Mouse (Mus musculus) lung, postnatal 4 days (tissue): ENCODE measurements around the gene Clstn1.
A peak's percentile ranks its signal among the peaks of the same experiment; 100 is the strongest.

Source experiments
- DNase-seq, 2 experiments: peaks; one replicate each; pipeline ENCODE4 v3.0.0; 2021

The Clstn1 gene

GRCm38 (mm10) chr4:149586044-149586782 is at the start of gene Clstn1:
TSS of gene Clstn1 (plus strand) at chr4:149586468.
- peak; percentile 75 to 83 for DNase-seq

DNA sequence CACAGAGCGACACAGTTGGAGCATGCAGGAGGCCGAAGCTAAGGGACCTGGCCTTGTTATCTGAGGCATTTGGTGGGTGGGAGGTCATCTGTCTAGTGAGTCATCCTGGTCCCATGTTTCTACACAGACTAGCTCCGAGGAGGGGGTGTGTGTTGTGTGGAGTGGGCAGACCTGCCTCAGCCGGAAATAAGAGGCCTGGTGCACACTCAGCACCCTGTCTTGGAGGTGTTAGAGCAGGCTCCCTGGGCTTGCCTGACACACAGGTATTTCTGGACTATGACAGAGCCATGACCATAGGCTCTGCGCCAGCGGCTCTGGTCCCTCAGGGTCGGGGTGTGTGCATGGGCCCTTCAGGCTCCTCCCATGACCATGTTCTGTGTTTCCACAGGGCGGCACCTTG is 46.8 kb upstream of the Clstn1 start:
- DNase-seq = no peak

DNA sequence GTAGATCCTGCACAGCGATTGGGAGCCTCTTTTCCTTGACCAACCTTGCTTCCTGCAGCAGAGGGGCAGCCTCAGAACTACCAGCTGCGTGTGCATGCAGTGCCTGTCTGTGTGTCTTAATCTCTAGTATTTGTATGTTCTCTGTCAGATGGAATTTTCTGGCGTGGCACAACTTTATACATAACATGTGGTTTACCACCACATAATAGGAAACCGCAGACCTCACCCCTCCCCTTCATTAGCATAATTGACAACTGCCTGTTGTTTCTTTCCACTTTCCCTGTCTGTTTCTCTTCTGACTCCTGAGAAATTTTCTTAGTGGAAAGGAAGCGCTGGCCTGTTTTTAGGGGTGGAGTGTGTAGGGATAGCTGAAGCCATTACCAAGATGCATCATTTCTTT is 44.3 kb upstream of the Clstn1 start:
- DNase-seq = no peak

DNA sequence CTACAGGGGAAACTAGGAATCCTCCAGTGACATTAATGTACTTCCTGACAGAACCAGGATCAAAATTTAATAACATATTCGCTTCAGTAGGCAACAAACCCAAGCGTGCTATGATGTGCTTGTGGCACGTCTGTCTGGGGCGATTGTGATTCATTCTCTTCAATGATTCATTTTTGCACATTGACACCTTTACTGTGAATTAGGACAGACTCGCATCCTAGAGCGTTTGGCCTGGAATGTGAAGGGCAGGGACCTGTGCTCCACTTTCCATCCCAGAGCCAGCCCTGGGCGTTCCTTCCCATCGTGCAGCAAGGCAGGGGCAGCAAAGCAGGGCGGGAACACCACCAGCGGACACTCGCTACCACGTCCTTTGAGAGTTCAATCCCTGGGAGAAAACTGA is 43.8 kb upstream of the Clstn1 start:
- DNase-seq = no peak

DNA sequence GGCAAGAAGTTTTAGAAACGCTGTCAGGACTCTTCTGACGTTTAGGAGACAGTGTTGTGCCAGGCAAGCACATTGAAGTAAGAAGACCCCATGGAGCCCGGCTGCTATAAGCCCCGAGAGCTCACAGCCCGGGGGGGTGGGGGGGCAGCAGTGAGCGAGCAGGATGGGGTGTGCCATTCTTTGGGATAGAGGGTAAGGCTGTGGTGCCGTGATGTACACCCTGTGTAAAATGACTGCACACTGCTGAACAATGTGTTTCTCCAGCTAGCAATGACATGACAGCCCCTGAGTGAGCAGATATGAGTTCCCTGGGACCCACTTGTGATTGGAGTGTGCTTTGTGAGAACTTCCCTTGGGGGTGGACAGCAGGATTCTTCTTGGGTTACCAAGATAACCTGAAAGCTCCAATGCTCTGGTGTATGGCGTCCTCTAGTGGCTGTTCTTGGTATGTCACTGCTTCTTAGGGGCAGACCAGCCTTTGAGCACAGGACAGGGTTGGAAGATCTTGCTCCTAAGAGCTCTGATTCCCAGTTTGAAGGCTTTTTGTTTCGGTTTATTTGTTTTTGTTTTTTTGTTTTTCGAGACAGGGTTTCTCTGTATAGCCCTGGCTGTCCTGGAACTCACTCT is 43.2 kb upstream of the Clstn1 start:
- peak; percentile 53 to 88 for DNase-seq

DNA sequence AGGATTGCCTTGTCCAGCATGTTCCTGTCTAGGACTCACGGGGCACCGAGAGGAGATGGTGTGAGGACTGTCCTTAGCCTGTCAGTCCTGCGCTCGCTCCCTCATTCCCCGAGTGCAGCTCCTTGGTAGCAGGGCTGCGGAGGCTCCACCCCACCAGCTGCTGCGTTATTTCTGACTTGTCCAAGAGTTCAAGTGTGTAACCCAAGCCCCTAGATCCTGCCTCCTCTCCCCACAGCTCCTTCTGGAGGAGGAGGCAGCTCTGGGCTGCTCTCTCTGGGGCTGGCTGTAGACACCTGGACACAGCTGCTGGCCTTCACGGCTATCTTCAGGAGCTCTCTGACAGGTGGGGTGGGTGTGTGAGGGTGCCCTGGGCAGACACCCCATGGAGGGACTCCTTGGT is 41.4 kb upstream of the Clstn1 start:
- DNase-seq = peak in 1 of 2 experiments; percentile 40

DNA sequence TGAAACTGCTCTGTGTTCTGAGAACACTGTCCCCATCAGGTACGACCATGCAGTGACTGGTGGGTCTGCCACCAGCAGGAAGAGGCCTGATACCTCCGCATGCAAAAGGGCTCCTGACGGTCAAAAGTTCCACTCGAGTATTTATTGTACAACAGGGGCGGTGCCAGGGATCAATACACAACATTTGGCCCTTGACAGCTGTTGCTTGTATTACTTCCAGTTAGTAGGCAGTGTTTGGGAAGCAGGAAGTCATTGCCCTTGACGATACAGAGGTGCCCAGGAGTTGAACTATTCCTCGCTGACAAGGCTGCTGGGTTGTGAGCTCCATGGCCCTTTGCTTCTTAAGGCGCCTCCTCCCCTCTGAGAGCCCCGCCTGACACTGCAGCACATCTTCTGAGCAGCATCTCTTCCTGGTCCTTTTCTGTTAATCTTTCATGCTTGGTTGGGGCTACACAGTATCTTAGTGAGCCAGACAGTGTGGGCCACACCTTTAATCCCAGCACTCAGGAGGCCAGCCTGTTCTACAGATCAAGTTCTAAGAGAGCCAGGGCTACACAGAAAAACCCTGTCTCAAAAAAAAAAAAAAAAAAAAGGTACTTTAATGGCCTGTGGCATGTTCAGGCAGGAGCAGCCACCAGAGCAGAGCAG is 39.3 kb upstream of the Clstn1 start:
- no peak for DNase-seq

DNA sequence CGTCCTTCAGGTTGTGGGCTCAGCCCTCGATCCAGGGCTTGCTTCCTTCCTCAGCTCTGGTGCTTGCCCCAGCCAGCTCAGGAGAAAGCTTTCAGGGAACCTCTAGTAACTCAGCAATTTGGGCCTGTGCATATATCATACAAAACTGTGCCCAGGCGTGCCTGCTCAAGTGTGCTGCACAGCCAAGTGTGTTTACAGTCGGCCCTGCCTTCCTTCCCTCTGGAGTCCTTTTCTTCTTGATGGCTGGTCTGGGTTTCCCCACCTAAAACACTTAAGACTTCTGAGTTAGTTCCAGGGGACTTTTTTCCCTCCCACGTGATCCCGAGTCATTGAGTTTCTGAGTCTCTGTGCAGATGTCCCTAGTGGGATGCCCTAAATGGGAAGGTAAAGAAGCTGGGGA is 38.7 kb upstream of the Clstn1 start:
- no peak for DNase-seq

- DNase-seq = peak; percentile 69 to 83
These were observed 36.9 kb upstream of the Clstn1 start for GRCm38 (mm10) chr4:149549221-149549925.

GRCm38 (mm10) chr4:149550866-149551265 is 35.4 kb upstream of the Clstn1 start:
- DNase-seq = no peak

DNA sequence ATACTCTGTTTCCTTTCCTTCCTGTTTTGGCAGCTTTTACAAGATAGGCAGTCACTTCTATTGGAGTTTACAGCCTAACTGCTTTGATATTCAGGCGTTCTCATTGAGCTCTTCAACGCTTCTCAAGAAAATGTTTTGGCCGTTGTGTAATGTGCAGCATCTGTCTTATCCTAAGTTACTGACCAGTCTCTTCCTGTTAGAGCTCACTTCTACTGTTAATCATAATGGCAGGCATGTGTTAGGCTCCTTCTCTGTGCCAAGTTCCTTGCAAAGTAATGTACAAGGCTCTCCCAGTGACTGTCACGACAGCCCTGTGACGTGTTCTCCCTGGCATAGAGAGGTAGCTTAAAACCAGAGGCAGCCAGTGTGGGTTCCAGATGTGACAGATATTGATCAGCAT is 34.6 kb upstream of the Clstn1 start:
- DNase-seq = no peak

GRCm38 (mm10) chr4:149553834-149554233 is 32.4 kb upstream of the Clstn1 start:
- DNase-seq = no peak

DNA sequence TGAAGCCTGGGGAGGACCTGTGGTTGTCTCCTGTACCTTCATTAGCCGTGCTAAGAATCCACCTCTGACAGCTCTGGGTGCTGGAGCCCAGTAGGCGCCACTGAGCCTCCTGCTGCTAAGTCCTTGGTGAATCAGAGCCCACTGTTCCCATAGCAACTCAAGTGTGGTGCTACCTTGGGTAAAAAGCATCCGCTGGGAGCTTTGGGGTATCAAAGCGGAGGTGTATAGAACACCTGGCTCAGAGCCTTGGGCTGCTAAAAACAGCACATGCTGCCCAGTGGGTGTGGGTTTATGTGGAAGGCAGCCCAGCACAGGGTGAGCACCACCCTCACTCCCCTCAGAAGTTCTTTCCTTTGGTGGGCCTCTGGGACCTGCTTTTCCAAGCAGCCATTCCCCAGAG is 30.2 kb upstream of the Clstn1 start:
- DNase-seq = no peak

DNA sequence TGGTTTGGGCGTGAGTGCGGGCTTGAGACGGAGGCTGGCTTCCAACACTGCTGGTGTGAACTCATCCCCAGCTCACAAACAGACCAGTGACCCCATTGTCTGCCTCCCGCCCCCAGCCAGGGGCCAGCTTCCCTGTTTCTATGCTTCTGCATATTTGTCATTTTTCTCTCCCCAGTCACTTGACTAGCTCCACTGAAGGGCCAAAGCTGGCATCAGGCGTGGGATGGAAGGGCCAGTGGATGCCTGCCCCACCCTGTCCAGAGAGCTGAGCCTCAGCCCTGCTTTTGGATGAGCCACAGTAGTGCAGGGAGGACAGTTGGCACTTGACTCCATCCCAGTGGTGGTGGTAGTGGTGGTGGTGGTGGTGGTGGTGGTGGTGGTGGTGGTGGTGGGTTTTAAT is 28.4 kb upstream of the Clstn1 start:
- peak in 1 of 2 experiments; percentile 49 for DNase-seq

DNA sequence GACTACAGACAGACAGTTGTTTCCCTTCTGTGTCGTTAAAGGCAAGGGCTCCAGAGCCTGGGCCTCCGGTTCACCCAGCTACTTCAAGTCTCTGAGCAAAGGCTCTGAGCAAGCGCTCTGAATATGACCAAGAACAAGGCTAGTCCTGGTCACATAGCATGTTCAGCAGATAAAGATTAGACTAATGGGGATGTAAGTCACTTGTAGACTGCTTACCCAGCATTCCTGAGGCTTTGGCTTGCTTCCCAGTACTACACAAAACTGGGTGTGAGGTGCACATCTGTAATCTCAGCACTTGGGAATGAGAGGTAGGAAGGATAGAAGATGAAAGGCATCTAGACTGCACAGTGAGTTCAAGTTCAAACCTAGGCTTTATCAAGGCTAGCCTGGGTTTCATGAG is 27.9 kb upstream of the Clstn1 start:
- DNase-seq = peak; percentile 34 to 40

GRCm38 (mm10) chr4:149561392-149561791 is 24.9 kb upstream of the Clstn1 start:
- no peak for DNase-seq

DNA sequence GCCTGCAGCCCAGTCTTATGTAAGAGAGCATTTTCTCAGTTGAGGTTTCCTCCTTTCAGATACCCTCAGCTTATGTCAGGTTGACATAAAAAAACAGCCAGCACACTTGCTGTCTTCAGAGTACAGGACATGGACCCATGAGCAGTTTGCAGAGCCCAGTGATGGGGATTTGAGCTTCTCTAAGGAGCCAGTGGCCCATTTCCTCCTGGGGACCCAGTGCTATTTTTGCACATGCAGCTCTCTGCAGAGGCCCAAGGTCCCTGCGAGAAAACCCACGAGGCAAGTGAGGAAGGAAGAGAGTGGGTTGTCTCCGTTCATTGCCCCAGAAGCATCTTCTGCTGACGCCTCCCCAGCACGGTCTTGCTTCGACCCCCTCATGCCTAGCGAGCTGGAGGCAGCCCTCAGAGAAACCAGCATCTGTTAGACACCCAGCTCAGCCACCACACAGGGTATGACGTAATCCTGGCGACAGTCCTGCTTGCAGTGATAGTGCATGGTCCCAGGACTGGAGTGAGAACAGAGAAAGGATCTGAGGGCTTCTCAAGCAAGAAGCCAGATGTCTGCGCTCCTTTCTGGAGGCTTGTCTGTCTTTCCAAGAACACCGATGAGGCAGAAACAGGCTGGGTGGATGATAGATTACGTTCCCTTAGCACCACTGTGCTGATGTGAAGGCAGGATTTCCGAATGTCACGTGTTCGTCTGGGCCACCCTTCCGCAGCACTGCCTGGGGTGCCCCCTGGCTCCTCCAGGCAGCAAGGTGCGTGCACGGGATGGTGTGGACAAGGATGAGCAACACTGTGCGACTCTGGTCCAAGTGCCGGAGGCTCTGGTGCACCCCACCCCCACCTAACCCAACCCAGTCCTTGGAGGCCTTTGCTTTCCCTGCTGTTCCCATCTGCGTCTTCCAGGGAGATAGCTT is 24.0 kb upstream of the Clstn1 start:
- DNase-seq = peak; percentile 57 to 72

- DNase-seq = no peak
These were observed 23.3 kb upstream of the Clstn1 start for GRCm38 (mm10) chr4:149562905-149563347.

- no peak for DNase-seq
These were observed 22.3 kb upstream of the Clstn1 start for GRCm38 (mm10) chr4:149563941-149564361.

DNA sequence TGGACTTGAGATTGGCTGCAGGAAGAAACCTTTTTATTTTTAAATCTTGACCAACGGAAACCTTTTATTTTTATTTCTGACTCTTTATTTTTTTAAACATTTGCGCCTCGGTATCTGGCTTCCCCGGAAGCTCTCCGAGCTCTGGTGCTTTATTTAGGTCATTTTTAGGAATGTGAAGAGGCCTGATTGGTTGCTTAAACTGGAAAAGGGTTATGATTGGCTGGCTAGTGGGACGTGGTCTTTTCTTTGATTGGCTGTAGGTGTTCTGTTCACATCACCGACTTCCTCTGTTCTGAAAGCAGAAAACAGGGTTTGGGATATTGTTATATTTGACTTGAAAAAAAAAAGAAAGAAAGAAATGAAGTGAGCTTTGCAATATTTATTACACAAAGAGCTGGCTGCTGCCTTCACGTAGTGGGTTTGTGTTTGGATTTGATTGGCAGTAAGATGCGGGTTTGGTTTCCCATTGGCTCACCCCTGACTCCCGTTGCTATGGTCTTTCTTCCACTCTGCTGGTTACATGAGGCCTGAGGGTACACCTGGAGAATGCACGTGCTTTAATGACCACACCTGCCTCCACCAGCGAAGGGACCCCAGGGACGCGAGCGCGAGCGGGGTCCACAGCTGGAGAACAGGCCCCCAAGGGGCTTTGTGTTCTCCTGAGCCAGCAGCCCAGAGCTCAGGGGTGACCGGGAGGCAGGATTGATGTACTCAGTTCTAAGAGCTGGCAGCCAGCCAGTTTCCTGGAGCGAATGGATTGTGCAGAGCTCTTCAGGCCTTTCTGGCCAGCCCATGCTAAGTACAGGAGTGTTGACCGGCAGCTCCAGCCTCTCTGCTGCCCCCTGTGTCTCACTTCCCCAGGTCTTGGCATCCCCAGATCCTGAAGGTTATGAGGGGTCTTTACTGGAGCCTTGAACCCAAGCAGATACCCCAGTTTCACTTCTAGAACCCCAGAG is 21.5 kb upstream of the Clstn1 start:
- DNase-seq = peak; percentile 87 to 91

DNA sequence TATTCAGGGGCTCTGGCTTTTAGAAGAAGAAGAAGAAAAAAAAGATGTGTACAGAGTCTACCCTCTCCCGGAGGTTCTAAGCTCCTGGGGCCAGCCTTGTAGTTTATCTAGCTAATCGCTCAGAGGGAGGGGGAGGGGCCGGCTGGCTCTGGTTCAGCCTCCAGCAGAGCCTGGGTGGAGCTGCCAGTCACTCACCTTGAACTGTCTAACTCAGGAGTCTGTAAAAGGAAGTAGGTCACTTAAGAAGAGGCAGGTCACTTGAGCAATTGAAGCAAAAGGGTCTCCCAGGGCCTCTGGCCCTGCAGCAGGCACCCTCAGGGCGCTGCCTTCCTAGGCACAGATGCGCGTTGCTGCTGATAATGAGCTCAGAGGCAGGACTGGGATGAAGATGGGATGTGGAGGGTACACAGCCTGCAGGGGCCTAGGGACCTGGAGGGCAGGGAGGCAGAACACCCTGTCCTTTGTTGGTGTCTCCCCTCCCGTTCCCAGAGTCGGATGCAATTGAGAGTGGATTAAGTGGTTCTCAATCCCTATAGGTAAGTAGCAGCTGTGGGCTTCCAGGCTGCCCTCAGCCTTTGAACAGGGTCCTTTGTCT is 18.7 kb upstream of the Clstn1 start:
- DNase-seq = peak; percentile 48 to 71
